Mouse (Mus musculus): ENCODE measurements around the gene Msh4.
A peak's percentile ranks its signal among the peaks of the same experiment; 100 is the strongest.
"Not testable (repeated sequence)": the region's sequence is repeated elsewhere in the genome, so short reads cannot be mapped to it uniquely, and the experiment has no call there.

Msh4 gene

GRCm38 (mm10) chr3:153895454-153895853 lies 10.5 kb downstream of the Msh4 start:
- Histone ChIP-seq H3K36me3 (ENCODE audit: control insufficient read depth, insufficient read depth, low read length, poor library complexity, severe bottlenecking) (no peaks in the 10 kb centered on the region), H3K27me3 (ENCODE audit: control insufficient read depth, insufficient read depth, low read length, poor library complexity, severe bottlenecking) (no peaks in the 10 kb centered on the region)
- DNase-seq (ENCODE audit: low read depth, low spot score), result no peak

- no peak for DNase-seq (ENCODE audit: low read depth, low spot score)
- Histone ChIP-seq H3K27me3 (ENCODE audit: control insufficient read depth, insufficient read depth, low read length, poor library complexity, severe bottlenecking) (no peaks in the 10 kb centered on the region), H3K36me3 (ENCODE audit: control insufficient read depth, insufficient read depth, low read length, poor library complexity, severe bottlenecking) (no peaks in the 10 kb centered on the region)
Measured at GRCm38 (mm10) chr3:153889188-153889781, 16.7 kb downstream of the Msh4 start.

- Histone ChIP-seq H3K27me3 (ENCODE audit: control insufficient read depth, insufficient read depth, low read length, poor library complexity, severe bottlenecking) (no peaks in the 10 kb centered on the region), H3K36me3 (ENCODE audit: control insufficient read depth, insufficient read depth, low read length, poor library complexity, severe bottlenecking) (no peaks in the 10 kb centered on the region)
- no peak for DNase-seq (ENCODE audit: low read depth, low spot score)
Measured at GRCm38 (mm10) chr3:153888141-153888540, 17.8 kb downstream of the Msh4 start.

DNA sequence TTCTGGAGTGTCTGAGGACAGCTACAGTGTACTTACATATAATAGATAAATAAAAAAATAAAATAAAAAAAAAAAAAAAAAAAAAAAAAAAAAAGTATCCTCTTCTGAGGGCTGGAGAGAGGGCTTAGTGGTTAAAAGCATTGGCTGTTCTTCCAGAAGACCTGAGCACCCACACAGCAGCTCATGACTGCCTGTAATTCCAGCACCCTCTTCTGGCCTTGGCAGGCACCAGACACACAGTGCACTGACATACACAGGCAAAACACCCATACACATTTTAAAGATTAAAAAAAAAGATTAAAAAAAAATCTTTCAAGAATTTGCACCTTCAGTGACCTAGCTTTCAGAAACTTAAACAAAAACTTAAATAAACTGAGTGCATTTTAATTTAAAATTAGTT lies 19.6 kb downstream of the Msh4 start:
- H3K27me3 ChIP-seq (ENCODE audit: control insufficient read depth, insufficient read depth, low read length, poor library complexity, severe bottlenecking), result no peaks in the 10 kb centered on the region
- no peak for DNase-seq (ENCODE audit: low read depth, low spot score)
- H3K36me3 ChIP-seq (ENCODE audit: control insufficient read depth, insufficient read depth, low read length, poor library complexity, severe bottlenecking), result no peaks in the 10 kb centered on the region

DNA sequence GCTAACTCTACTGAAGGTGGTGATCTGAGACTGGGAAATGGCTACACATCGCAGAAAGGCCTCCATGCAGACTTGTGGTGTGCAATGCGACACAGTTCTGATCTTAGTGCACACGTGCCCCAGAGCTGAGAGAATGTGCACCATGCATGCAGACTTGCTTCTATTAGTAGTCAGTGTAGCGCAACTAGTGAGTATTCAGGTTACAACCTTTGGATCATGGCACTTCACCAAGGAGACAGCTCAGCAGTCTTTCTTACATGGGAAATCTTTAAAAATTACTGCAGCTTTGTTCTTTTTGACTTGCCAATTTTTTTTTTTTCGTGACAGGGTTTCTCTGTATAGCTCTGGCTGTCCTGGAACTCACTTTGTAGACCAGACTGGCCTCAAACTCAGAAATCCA lies 34.5 kb downstream of the Msh4 start:
- DNase-seq (ENCODE audit: low read depth, low spot score), result no peak

GRCm38 (mm10) chr3:153867149-153868136 lies 38.5 kb downstream of the Msh4 start:
- Histone ChIP-seq H3K27me3 (ENCODE audit: control insufficient read depth, insufficient read depth, low read length, poor library complexity, severe bottlenecking) (no peaks in the 10 kb centered on the region), H3K36me3 (ENCODE audit: control insufficient read depth, insufficient read depth, low read length, poor library complexity, severe bottlenecking) (no peaks in the 10 kb centered on the region)
- no peak for DNase-seq (ENCODE audit: low read depth, low spot score)

More for the DNA sequence above, 34.5 kb downstream of the Msh4 start:
- Histone ChIP-seq H3K27me3 (ENCODE audit: control insufficient read depth, insufficient read depth, low read length, poor library complexity, severe bottlenecking) (no peaks in the 10 kb centered on the region), H3K36me3 (ENCODE audit: control insufficient read depth, insufficient read depth, low read length, poor library complexity, severe bottlenecking) (no peaks in the 10 kb centered on the region)

- H3K36me3 ChIP-seq (ENCODE audit: control insufficient read depth, insufficient read depth, low read length, poor library complexity, severe bottlenecking), result no peaks in the 10 kb centered on the region
- no peak for DNase-seq (ENCODE audit: low read depth, low spot score)
- H3K27me3 ChIP-seq (ENCODE audit: control insufficient read depth, insufficient read depth, low read length, poor library complexity, severe bottlenecking), result no peaks in the 10 kb centered on the region
Measured at GRCm38 (mm10) chr3:153864636-153865429, 41.1 kb downstream of the Msh4 start.

- DNase-seq (ENCODE audit: low read depth, low spot score), result no peak
- Histone ChIP-seq H3K36me3 (ENCODE audit: control insufficient read depth, insufficient read depth, low read length, poor library complexity, severe bottlenecking) (no peaks in the 10 kb centered on the region), H3K27me3 (ENCODE audit: control insufficient read depth, insufficient read depth, low read length, poor library complexity, severe bottlenecking) (no peaks in the 10 kb centered on the region)
Measured at GRCm38 (mm10) chr3:153863816-153864215, 42.1 kb downstream of the Msh4 start.

GRCm38 (mm10) chr3:153860392-153860791 lies 45.5 kb downstream of the Msh4 start:
- DNase-seq (ENCODE audit: low read depth, low spot score); H3K36me3 ChIP-seq (ENCODE audit: control insufficient read depth, insufficient read depth, low read length, poor library complexity, severe bottlenecking); H3K27me3 ChIP-seq (ENCODE audit: control insufficient read depth, insufficient read depth, low read length, poor library complexity, severe bottlenecking): not testable (repeated sequence)

- DNase-seq (ENCODE audit: low read depth, low spot score), result no peak
- H3K36me3 ChIP-seq (ENCODE audit: control insufficient read depth, insufficient read depth, low read length, poor library complexity, severe bottlenecking), result no peaks in the 10 kb centered on the region
Measured at GRCm38 (mm10) chr3:153858350-153859001, 47.5 kb downstream of the Msh4 start.

DNA sequence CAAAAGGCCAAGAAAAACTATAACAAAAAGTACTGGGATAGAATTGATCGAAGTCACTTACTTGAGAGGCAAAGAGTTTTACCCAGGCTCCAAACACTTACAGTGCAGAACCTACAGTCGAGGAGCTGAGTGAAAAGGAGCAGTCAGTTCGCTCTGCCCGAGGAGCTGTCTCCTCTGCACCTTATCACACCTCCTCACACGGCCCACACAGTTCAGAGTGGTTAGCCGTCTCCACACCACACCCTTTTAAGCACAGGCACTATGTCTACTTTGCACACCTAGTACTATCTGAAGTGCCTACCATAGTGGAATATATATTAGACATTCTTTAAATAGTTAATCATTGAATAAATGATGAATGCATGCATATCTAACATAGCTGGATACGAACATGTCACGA lies 53.7 kb downstream of the Msh4 start:
- Histone ChIP-seq H3K36me3 (ENCODE audit: control insufficient read depth, insufficient read depth, low read length, poor library complexity, severe bottlenecking) (no peaks in the 10 kb centered on the region), H3K27me3 (ENCODE audit: control insufficient read depth, insufficient read depth, low read length, poor library complexity, severe bottlenecking) (no peaks in the 10 kb centered on the region)
- no peak for DNase-seq (ENCODE audit: low read depth, low spot score)

More at GRCm38 (mm10) chr3:153858350-153859001, 47.5 kb downstream of the Msh4 start:
- H3K27me3 ChIP-seq (ENCODE audit: control insufficient read depth, insufficient read depth, low read length, poor library complexity, severe bottlenecking), result no peaks in the 10 kb centered on the region

DNA sequence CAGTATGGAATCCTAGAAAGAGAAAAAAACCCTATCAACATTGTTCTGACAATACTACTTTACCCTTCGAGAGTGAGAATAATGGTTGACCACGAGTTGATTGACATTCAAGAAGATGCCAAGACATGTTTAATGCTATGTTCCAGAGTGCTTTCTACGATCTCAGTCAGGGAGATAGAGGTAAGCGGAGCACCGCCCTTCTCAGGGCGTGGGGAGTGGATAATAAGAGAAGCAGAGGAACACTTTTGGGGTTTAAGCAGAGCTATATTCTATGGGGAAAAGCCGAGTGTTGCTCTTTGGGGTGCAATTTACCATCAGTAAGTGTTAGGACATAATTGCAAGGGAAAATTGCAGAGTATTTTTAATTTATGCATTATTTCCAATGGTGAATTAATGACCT lies 55.2 kb downstream of the Msh4 start:
- no peaks in the 10 kb centered on the region for H3K27me3 ChIP-seq (ENCODE audit: control insufficient read depth, insufficient read depth, low read length, poor library complexity, severe bottlenecking)
- no peak for DNase-seq (ENCODE audit: low read depth, low spot score)
- no peaks in the 10 kb centered on the region for H3K36me3 ChIP-seq (ENCODE audit: control insufficient read depth, insufficient read depth, low read length, poor library complexity, severe bottlenecking)

- peak; percentile 22 for DNase-seq (ENCODE audit: low read depth, low spot score)
- Histone ChIP-seq H3K36me3 (ENCODE audit: control insufficient read depth, insufficient read depth, low read length, poor library complexity, severe bottlenecking) (no peaks in the 10 kb centered on the region), H3K27me3 (ENCODE audit: control insufficient read depth, insufficient read depth, low read length, poor library complexity, severe bottlenecking) (no peaks in the 10 kb centered on the region)
Measured at GRCm38 (mm10) chr3:153849368-153850015, 56.4 kb downstream of the Msh4 start.

DNA sequence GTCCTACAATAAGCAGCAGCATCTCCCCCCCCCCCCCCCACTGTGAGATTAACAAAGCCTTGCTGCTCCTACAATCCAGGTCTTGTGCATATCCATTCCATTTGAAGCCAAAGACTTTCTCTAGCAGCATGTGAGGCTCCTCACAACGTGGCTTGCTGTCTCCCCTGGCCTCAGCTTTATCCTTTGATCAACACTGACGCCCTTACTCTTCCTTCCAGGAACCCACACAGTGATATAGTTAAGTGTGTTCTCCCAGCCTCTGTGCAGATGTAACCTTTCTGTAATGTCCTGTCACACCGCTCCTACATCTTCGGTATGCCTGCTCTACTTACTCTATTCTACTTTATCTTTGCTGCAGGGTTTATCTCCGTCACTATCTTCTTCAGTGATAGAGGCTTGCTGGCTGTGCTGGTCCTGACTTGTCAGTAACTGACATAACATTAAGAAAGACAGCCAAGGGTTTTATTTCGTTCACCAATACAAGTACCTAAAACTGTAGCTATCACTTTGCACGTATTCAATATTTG lies 58.7 kb downstream of the Msh4 start:
- Histone ChIP-seq H3K36me3 (ENCODE audit: control insufficient read depth, insufficient read depth, low read length, poor library complexity, severe bottlenecking) (no peaks in the 10 kb centered on the region), H3K27me3 (ENCODE audit: control insufficient read depth, insufficient read depth, low read length, poor library complexity, severe bottlenecking) (no peaks in the 10 kb centered on the region)
- DNase-seq (ENCODE audit: low read depth, low spot score), result no peak
